Mouse (Mus musculus) left cerebral cortex, adult 2 months (tissue): ENCODE results near the gene Gm14685. TPM values are rescaled to one million over a fixed set of nuclear protein-coding genes. Genes with fewer than 3 reads are reported as not detected.
"Not testable (repeated sequence)": the region's sequence is repeated elsewhere in the genome, so short reads cannot be mapped to it uniquely, and the experiment has no call there.

Experiments
- DNase-seq, 2 experiments: peaks; one replicate each; pipeline ENCODE4 v3.0.0; 2021 to 2022; ENCODE audit warnings: low spot score in 2 of 2, mixed read lengths in 1 of 2; ENCODE audit errors: extremely low spot score in 1 of 2
- H3K27ac ChIP-seq: fragments of 200-600 bp; 2 replicates; pipeline ENCODE4 v1.8.1; 2022
- H3K4me3 ChIP-seq: fragments of 200-600 bp; 2 replicates; pipeline ENCODE4 v1.8.1; 2022
- intact Hi-C: fragments of 180-260 bp; cut with DNase I; formaldehyde crosslinking; loops from one replicate; pipeline ENCODE4 v1.15.1; 2025
- long read RNA-seq, 2 experiments: library from polyadenylated mRNA; stranded (forward); transcript quantifications; one replicate each; pipeline ENCODE4 v2.0.0; 2021; ENCODE audit warnings: borderline mapping rate in 2 of 2
- total RNA-seq, 2 experiments: library from RNA; stranded (reverse); gene quantifications; 2 replicates each; pipeline ENCODE4 v1.2.3; 2021

Gene Gm14685
- 1 to 10 TPM in 1 of 2 experiments, under 1 TPM in 1; 0.93 to 2.7 TPM for total RNA-seq
- long read RNA-seq, experiment 1, partial matches to known transcripts, result 0 of 1 reads
- long read RNA-seq, experiment 1, other reads (novel, unspliced or antisense), result 0 of 1 reads
- long read RNA-seq, experiment 2, result 0 reads

DNA sequence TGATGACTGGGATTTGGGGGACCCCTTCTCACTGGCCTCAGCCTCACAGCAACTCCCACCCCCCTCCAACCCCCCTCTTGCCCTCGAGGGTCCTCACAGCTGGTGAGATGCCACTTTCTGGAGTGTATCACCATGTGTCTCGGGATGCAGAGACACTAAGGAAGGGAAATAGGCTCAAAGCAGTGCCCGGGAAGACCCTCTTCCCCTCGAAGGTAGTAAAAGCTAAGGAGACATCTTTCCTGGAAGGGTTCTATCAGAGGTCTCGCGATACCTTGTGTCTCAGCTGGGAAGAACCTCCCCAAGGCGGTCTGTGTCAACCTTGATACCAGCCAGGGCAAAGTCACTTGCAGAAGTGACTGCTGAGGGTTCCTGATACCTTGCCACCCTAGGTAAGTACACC is at the start of gene Gm14685:
Gene Gm14685 (plus strand): TSS at position 301 of the 400 bp plus-strand sequence.
- DNase-seq, H3K4me3 ChIP-seq, intact Hi-C loops, H3K27ac ChIP-seq: not testable (repeated sequence)

DNA sequence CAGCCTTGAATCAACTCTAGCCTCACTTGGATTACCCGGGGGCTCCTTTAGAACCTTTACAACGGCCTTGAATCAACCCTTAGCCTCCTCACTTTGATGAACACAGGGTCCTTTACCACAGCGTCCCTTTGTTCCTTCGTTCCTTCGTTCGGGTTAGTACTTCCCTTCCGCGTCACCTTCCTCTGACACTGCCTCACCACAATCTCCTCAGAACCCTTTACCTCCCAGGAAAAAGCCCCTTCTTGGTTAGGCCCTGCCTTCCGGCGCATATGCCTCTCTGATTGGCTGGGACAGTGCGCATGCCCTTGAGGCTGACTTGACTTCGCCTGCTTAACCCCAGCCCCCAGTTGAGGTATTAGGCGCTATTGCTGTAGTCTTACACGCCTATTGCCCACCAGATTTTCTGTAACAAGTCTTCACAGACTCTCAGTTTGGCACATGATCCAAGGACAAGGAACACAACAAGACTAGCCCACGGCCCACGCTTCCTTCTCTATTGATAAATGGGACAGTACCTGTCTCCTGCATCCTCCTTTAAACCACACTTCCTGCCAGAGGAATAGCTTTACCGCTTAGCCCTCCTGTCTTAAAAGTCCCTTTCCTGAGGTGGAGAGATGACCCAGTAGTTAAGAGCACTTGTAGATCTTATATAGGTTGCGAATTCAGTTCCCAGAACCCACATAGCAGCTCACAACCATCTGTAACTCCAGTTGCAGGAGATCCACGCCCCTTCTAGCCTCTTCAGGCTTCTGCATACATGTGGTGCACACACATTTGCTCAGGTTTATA is 34.4 kb upstream of the Gm14685 start, which contains the start of gene Xlr4a:
Gene Xlr4a (minus strand): TSS at position 212 of the 789 bp plus-strand sequence.
- intact Hi-C loops, result not testable (repeated sequence)

DNA sequence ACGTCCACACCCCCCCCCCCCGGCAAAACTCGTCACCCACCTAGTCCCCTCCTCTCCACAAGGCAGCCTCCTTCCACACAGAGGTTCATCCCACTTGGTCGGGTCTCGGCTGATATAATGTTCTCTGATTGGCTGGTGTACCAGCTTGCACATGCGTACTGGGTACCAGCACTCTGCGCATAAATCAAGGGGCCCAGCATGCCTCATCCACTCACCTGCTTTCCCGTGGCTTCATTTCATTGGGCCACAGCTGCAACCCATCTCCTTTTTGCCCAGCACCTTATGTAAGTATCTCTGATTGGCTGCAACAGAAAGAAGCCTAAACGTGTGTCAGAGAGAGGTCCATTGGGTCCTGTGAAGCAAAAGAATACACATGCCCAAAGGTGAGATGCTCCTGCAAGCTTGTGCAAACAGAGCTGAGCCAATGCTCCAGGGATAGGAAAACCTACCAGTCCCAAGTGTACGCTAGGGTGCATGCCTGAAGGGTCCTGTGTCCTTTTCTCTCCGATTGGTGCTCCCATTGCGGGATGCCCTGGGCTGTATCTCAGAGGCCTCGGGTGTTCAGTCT is 19.8 kb upstream of the Gm14685 start, which contains the start of gene Xlr3a:
Gene Xlr3a (minus strand): TSS at position 155 of the 568 bp plus-strand sequence.
- H3K4me3 ChIP-seq, H3K27ac ChIP-seq, intact Hi-C loops, DNase-seq: not testable (repeated sequence)

More for the DNA sequence above, 34.4 kb upstream of the Gm14685 start, which contains the start of gene Xlr4a:
- DNase-seq, H3K27ac ChIP-seq, H3K4me3 ChIP-seq: not testable (repeated sequence)

DNA sequence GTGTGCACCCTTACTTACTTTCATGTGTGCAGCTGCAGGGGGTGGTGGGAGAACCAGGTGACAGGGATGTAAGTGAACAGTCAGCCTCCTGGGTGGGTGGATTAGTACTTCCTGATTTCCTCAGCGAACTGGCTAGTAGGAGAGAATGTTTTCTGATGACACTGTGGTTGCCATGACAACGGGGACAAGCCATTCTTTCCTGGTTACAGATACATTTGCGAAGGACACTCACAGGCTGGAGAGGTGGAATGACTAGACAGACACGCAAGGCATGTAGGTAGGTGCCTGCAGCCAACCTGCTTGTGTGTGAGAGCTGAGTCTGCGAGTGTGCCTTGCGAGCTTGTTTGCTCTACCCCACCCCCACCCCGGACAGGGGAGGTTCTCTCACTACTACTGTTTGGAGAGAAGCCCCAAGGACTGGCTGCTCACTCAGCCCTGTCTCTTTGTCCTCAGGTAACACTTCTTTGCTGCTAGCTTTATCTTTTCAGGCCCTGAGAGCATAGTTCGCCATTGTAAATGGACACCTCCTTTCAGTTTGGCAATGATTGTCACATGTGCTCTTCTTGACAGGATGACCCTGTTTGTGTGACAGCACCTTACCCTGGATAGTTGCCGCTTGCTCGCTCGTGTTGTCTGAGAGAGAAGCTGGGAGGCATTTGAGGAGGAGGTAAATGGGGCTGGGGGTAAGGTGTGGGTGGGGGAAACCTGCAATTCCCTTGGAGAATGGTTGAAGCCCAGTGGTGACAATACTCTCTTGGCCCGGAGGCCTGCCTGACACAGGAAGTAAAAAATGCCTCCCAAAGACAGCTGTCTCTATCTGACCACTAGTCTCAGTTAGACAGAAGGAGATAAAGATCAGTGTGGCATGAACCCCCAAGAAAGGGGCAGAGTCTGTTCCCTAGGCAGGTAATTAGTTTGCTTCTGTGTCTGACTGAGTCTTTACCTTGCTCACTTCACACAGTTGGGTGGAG is 6.3 kb downstream of the Gm14685 start:
- intact Hi-C loops, H3K27ac ChIP-seq, DNase-seq, H3K4me3 ChIP-seq: not testable (repeated sequence)

DNA sequence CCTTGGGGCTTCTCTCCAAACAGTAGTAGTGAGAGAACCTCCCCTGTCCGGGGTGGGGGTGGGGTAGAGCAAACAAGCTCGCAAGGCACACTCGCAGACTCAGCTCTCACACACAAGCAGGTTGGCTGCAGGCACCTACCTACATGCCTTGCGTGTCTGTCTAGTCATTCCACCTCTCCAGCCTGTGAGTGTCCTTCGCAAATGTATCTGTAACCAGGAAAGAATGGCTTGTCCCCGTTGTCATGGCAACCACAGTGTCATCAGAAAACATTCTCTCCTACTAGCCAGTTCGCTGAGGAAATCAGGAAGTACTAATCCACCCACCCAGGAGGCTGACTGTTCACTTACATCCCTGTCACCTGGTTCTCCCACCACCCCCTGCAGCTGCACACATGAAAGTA is 26.4 kb downstream of the Gm14685 start:
- H3K4me3 ChIP-seq, intact Hi-C loops, DNase-seq: not testable (repeated sequence)

DNA sequence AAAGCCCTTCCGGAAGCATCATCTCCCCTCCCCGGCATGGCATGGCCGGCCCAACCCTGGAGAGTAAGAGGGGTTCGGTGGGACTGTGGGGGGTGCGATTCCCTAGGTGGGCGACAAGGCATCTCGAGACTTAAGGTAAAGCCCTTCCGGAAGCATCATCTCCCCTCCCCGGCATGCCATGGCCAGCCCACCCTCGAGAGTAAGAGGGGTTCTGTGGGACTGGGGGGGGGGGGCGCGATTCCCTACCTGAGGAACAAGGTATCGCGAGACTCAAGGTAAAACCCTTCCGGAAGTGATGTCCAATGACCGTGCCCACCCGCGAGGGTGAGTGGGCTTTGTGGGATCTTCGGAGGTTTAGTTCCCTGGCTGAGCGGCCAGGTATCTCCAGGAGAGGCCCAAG is 31.6 kb downstream of the Gm14685 start, which contains the start of gene Xlr5b:
Gene Xlr5b (plus strand): TSS at position 301 of the 400 bp plus-strand sequence.
- H3K27ac ChIP-seq, H3K4me3 ChIP-seq, intact Hi-C loops, DNase-seq: not testable (repeated sequence)

More for the DNA sequence above, 26.4 kb downstream of the Gm14685 start:
- H3K27ac ChIP-seq, result not testable (repeated sequence)

DNA sequence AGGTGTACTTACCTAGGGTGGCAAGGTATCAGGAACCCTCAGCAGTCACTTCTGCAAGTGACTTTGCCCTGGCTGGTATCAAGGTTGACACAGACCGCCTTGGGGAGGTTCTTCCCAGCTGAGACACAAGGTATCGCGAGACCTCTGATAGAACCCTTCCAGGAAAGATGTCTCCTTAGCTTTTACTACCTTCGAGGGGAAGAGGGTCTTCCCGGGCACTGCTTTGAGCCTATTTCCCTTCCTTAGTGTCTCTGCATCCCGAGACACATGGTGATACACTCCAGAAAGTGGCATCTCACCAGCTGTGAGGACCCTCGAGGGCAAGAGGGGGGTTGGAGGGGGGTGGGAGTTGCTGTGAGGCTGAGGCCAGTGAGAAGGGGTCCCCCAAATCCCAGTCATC is 32.5 kb downstream of the Gm14685 start, which contains the start of gene DXBay18:
Gene DXBay18 (minus strand): TSS at position 101 of the 400 bp plus-strand sequence.
- intact Hi-C loops, H3K4me3 ChIP-seq, DNase-seq, H3K27ac ChIP-seq: not testable (repeated sequence)

DNA sequence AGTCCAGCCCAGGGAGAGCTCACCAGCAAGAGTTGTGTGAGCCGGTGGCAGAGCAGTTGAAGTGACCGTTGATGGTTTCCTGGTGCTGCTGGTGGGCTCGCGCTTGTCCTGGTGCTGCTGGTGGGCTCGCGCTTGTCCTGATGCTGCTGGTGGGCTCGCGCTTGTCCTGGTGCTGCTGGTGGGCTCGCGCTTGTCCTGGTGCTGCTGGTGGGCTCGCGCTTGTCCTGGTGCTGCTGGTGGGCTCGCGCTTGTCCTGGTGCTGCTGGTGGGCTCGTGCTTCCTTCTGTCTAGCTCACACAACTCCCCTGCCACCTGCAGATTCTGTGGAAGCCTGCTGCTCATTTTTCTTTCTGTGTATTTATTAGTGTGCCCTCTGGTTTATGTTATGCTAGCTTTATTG is 60.0 kb downstream of the Gm14685 start, which contains the start of gene Spin2d:
Gene Spin2d (minus strand): TSS at position 101 of the 400 bp plus-strand sequence.
- H3K27ac ChIP-seq, intact Hi-C loops, DNase-seq, H3K4me3 ChIP-seq: not testable (repeated sequence)

Other genes with a start within 250 kb of the Gm14685 start
- gene Cetn2, start 198.6 kb upstream of the Gm14685 start, total RNA-seq, result 10 to 100 TPM; 51.0 to 52.9 TPM
- 10 to 100 TPM; 20.3 to 23.2 TPM for gene Nsdhl, start 198.5 kb upstream of the Gm14685 start, total RNA-seq
- gene Zfp185, start 129.7 kb upstream of the Gm14685 start, total RNA-seq, result under 1 TPM; 0.37 to 0.84 TPM
- under 1 TPM; 0.21 to 0.25 TPM for gene Pnma5, start 79.9 kb upstream of the Gm14685 start, total RNA-seq
- 10 to 100 TPM; 14.4 to 16.3 TPM for gene Pnma3, start 52.3 kb upstream of the Gm14685 start, total RNA-seq
- gene Xlr4a, start 34.6 kb upstream of the Gm14685 start, total RNA-seq, result 1 to 10 TPM in 1 of 2 experiments, not detected in 1; 1.0 TPM
- gene Xlr3a, start 20.0 kb upstream of the Gm14685 start, total RNA-seq, result 1 to 10 TPM; 1.4 to 3.3 TPM
- not detected for gene Xlr5b, start 31.7 kb downstream of the Gm14685 start, total RNA-seq
- under 1 TPM in 1 of 2 experiments, not detected in 1; 0.63 TPM for gene DXBay18, start 32.4 kb downstream of the Gm14685 start, total RNA-seq
- not detected for gene Spin2d, start 59.9 kb downstream of the Gm14685 start, total RNA-seq
- gene Xlr3b, start 75.2 kb downstream of the Gm14685 start, total RNA-seq, result 1 to 10 TPM in 1 of 2 experiments, under 1 TPM in 1; 0.26 to 8.9 TPM
- 1 to 10 TPM in 1 of 2 experiments, not detected in 1; 2.0 TPM for gene Xlr4b, start 97.3 kb downstream of the Gm14685 start, total RNA-seq
- 10 to 100 TPM; 16.3 to 18.6 TPM for gene F8a, start 111.2 kb downstream of the Gm14685 start, total RNA-seq
- not detected for gene Xlr4c, start 126.1 kb downstream of the Gm14685 start, total RNA-seq
- gene Xlr3c, start 148.3 kb downstream of the Gm14685 start, total RNA-seq, result not detected
- not detected for gene Xlr5a, start 175.9 kb downstream of the Gm14685 start, total RNA-seq
- gene Xlr5c, start 175.9 kb downstream of the Gm14685 start, total RNA-seq, result not detected
- gene Gm45015, start 219.8 kb downstream of the Gm14685 start, total RNA-seq, result not detected
- 10 to 100 TPM; 18.6 to 21.3 TPM for gene Zfp275, start 225.6 kb downstream of the Gm14685 start, total RNA-seq